Mouse (Mus musculus) megakaryocyte, embryonic 14.5 days (primary cell): ENCODE measurements at regions not wholly inside any gene's neighbourhood (a gene's known extent, or its start where the extent isn't known, plus 50 kb on each side); places are given as distances from the start of the nearest gene placed in this dataset.

ENCODE experiments used
- FLI1 ChIP-seq: IDR thresholded peaks from 2 replicates; pipeline ENCODE4 v1.6.1; 2012; ENCODE audit warnings: low read length, inconsistent platforms, mixed read lengths
- GATA1 ChIP-seq: IDR thresholded peaks from 3 replicates; pipeline ENCODE4 v1.6.1; 2012; ENCODE audit warnings: mixed read lengths, low read length, inconsistent platforms, borderline replicate concordance

DNA sequence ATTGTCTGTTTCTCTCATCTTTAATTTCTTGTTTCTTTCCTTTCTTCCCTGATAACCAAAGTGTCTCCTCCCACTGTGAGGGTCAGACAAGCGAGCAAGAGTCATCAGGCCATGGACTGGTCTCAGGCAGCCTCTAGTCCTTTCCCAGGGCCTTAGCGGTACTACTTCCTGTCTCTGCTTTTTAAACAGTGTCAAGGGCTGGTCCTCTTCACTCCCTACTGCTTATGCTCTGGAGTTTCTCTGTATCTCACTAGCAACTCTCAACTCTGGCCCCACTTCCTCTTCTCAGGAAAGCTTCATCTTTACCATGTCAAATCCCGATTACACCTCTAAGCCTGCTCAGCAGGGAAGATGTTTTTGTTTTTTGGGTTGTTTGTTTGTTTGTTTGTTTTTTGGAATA is 124.1 kb downstream of the Pten start:
- no peak for TF ChIP-seq GATA1
- TF ChIP-seq FLI1 = no peak
